Mouse (Mus musculus) adrenal gland, postnatal 14 days (tissue): ENCODE measurements around the gene Olfr154. TPM values are rescaled to one million over a fixed set of nuclear protein-coding genes. Genes with fewer than 3 reads are reported as not detected.
"Not testable (repeated sequence)": the region's sequence is repeated elsewhere in the genome, so short reads cannot be mapped to it uniquely, and the experiment has no call there.

Experiments
- DNase-seq: peaks from one replicate; pipeline ENCODE4 v3.0.0; 2021; ENCODE audit warnings: mixed read lengths
- long read RNA-seq, 2 experiments: library from polyadenylated mRNA; stranded (forward); transcript quantifications; one replicate each; pipeline ENCODE4 v2.0.0; 2021
- total RNA-seq: library from RNA; stranded (reverse); gene quantifications from 2 replicates; pipeline ENCODE4 v1.2.3, GENCODE M21; 2021

Olfr154 gene
- total RNA-seq: not detected in 2 replicates
- long read RNA-seq, experiment 1: 0 reads
- long read RNA-seq, experiment 2: 0 reads

DNA sequence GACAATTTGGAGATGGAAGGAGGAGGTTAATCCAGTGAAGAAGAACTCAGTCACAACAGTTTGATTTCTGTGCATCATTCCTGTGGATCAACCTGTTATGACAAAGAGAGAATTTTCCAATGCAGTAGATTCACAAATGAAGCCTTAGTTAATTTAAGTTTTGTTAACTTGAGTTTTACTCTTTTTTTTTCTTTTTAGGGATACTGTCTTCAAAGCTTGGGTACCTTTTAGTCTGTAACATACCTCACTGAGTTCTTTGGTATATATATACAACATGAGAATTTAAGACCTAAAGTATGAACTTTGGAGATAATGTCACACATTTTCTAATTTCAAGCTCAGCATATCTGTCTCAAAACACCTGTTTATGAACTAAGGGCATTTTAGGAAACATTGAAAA is at the start of gene Olfr154:
Olfr154 (minus strand) TSS at position 101 of the 400 bp plus-strand sequence.
- DNase-seq: not testable (repeated sequence)

DNA sequence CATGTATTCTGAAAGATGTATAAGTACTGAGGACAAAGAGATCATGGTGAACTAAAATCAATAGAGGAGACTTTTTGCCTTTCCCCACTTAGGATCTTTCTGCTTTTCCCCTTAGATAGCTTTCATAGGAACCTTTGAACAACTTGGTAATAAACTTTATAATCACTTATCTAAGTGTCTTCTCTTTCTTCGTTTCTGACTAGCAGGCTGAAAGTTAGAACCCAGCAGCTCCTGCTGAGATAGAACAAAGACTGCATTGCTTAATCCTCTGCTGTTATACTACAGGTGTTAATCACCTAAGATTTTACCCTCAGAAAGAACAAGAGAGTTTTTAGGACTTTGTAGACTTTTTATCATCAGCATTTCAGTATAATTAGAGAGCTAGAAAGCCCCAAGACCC is 46.9 kb upstream of the Olfr154 start:
- no peak for DNase-seq

DNA sequence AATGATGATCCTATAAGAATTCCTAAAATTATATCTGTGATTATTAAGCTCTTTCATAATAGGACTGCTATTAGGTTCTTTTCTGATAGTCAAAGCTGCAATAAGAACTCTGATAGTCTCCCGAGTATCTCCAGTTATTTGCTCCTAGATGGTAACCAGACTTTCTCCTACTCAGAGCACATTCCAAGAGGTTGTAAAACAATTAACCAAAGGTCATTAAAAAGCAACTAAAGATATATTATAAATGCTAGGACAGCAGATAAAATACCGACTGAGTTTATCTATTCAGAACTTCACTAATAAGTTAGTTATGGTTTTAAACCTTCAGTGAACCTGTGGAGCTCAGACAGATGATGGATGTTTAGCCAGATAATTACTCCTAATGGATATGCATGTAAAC is 46.4 kb upstream of the Olfr154 start:
- not testable (repeated sequence) for DNase-seq

DNA sequence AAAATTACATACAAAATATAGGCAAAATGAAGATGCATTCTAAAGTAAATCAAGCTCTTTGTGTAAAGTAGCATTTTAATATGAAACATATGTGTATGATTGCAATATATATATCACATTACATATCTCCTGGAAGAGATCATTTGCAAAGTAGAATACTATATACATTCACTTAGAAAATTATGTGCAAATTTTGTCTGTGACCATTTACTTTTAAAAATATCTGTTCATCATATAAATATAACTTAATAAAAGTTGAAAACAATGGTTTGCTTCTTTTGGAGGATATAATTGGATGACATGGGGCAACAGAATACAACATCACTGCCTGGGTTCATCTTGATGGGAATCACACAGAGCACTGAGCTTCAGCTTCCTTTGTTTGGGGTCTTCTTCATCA is 24.9 kb upstream of the Olfr154 start, which contains the start of gene Olfr1008:
Olfr1008 (plus strand) TSS at position 301 of the 400 bp plus-strand sequence.
- no peak for DNase-seq

DNA sequence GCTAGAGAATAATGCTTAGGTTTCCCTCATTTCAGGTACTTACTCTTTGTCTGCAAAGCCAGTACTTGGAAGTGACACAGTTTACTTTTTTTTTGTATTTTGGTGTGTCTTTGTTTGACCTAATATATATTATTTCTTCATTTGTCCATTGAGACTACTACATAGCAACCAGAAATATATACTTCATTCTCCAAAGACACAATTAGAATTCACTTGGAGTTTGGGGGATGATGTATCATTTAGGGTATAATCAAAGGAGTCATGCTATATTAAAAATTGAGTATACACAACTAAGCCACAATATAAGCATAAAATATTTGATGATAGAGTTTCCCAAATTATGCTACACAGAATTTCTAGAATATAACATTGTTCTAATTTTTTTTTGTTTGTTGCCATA is 14.4 kb upstream of the Olfr154 start, which contains the start of gene Olfr1006:
Olfr1006 (minus strand) TSS at position 101 of the 400 bp plus-strand sequence.
- DNase-seq: no peak

DNA sequence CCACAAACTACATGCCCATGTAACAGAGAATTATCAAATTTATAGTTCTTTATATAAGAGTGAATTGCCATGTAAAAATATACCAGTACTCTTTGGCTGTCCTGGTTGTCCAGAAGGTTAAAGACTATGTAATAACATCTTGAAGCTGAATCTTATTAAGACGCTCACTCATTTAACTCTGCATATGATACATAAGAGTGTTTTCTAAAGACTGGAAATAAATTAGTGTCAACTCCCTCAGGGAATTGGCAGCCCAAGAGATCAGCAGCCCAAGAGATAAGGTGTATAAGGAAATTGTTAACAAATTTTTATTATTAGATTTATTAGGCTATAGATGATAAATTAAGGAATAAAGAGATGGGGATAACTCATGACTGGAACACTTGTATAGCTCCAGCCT is 13.7 kb downstream of the Olfr154 start, which contains the start of gene Olfr1002:
Olfr1002 (minus strand) TSS at position 101 of the 400 bp plus-strand sequence.
- DNase-seq: no peak

Other genes with a start within 250 kb of the Olfr154 start
- not detected in 2 replicates for gene Olfr993, start 249.6 kb downstream of the Olfr154 start, total RNA-seq
- not detected in 2 replicates for gene Olfr994, start 228.0 kb downstream of the Olfr154 start, total RNA-seq
- gene Olfr995, start 220.8 kb downstream of the Olfr154 start, total RNA-seq: not detected in 2 replicates
- gene 4833423E24Rik, start 145.4 kb downstream of the Olfr154 start, total RNA-seq: 0.22 TPM in 1 of 2 replicates, not detected in the other
- gene Olfr996, start 85.2 kb downstream of the Olfr154 start, total RNA-seq: not detected in 2 replicates
- gene Olfr998, start 75.5 kb downstream of the Olfr154 start, total RNA-seq: not detected in 2 replicates
- not detected in 2 replicates for gene Olfr1000, start 52.6 kb downstream of the Olfr154 start, total RNA-seq
- not detected in 2 replicates for gene Olfr1002, start 13.8 kb downstream of the Olfr154 start, total RNA-seq
- gene Olfr1006, start 14.3 kb upstream of the Olfr154 start, total RNA-seq: not detected in 2 replicates
- not detected in 2 replicates for gene Olfr1008, start 25.0 kb upstream of the Olfr154 start, total RNA-seq
- 0.22 TPM in 1 of 2 replicates, not detected in the other for gene Olfr1009, start 51.0 kb upstream of the Olfr154 start, total RNA-seq
- not detected in 2 replicates for gene Olfr1012, start 98.3 kb upstream of the Olfr154 start, total RNA-seq
- 0.11 TPM in 1 of 2 replicates, not detected in the other for gene Olfr1013, start 102.6 kb upstream of the Olfr154 start, total RNA-seq
- gene Olfr1014, start 108.3 kb upstream of the Olfr154 start, total RNA-seq: not detected in 2 replicates
- not detected in 2 replicates for gene Olfr1015, start 117.6 kb upstream of the Olfr154 start, total RNA-seq
- gene Olfr1016, start 138.1 kb upstream of the Olfr154 start, total RNA-seq: not detected in 2 replicates
- not detected in 2 replicates for gene Olfr1018, start 154.0 kb upstream of the Olfr154 start, total RNA-seq
- gene Olfr1019, start 181.0 kb upstream of the Olfr154 start, total RNA-seq: not detected in 2 replicates
- gene Olfr1020, start 182.6 kb upstream of the Olfr154 start, total RNA-seq: not detected in 2 replicates
- gene Olfr1022, start 204.1 kb upstream of the Olfr154 start, total RNA-seq: not detected in 2 replicates
- not detected in 2 replicates for gene Olfr1023, start 221.2 kb upstream of the Olfr154 start, total RNA-seq
- gene Olfr1024, start 240.6 kb upstream of the Olfr154 start, total RNA-seq: not detected in 2 replicates